Mouse (Mus musculus): ENCODE data around the gene Noxred1. TPM values are rescaled to one million over a fixed set of nuclear protein-coding genes. Genes with fewer than 3 reads are reported as not detected.

The Noxred1 gene
- total and polyA plus RNA-seq, 3 experiments, result 5.1 to 10.4 (median 6.9) TPM

GRCm38 (mm10) chr12:87284268-87284667, 45.7 kb upstream of the Noxred1 start:
- Histone ChIP-seq H3K4me2 (ENCODE audit: insufficient read depth, low read depth, poor library complexity, severe bottlenecking) (no peak overlapping the region), H3K27me3 (replicated peaks) (no peaks in the 10 kb centered on the region), H3K79me2 (replicated peaks; ENCODE audit: control insufficient read depth, extremely low read depth, insufficient read depth, poor library complexity, severe bottlenecking) (no peaks in the 10 kb centered on the region), H3K4me3 (replicated peaks in 1 of 3; ENCODE audit: low read depth in 2 of 3, low read length in 2 of 3, poor library complexity in 1 of 3) (no peak overlapping the region), H3K4me1 (ENCODE audit: control insufficient read depth in 1 of 2, insufficient read depth in 2 of 2) (peaks cover 6 to 10% of the 10 kb centered on the region in 2 experiments), H3K9ac (ENCODE audit: insufficient read depth, low read depth) (no peak overlapping the region), H3K9me3 (replicated peaks; ENCODE audit: low read length) (peaks cover 6% of the 10 kb centered on the region), H3K27ac (ENCODE audit: insufficient read depth, low read depth) (no peak overlapping the region), H3K36me3 (replicated peaks in 1 of 2; ENCODE audit: control insufficient read depth in 1 of 2, insufficient read depth in 1 of 2, low read length in 1 of 2) (peaks cover 0 to 7% of the 10 kb centered on the region in 2 experiments)
- in situ Hi-C loops (cut with MboI; ENCODE audit: low pct_ligation_motif_present, low pct_unique_long_range_greater_than_20kb, low sequenced_read_pairs), result no loop called here
- dilution Hi-C loops (cut with MboI; ENCODE audit: extremely low pct_ligation_motif_present, extremely low pct_unique_long_range_greater_than_20kb, low sequenced_read_pairs), result no loop called here
- no peak for DNase-seq (ENCODE audit: extremely low read depth)
- no peak for TF ChIP-seq ZMIZ1 (IDR thresholded peaks at IDR 0.05; ENCODE audit: low read depth, low read length)
- peak; percentile 93 for TF ChIP-seq ZNF384 (IDR thresholded peaks at IDR 0.05; ENCODE audit: low read depth, low read length)

DNA sequence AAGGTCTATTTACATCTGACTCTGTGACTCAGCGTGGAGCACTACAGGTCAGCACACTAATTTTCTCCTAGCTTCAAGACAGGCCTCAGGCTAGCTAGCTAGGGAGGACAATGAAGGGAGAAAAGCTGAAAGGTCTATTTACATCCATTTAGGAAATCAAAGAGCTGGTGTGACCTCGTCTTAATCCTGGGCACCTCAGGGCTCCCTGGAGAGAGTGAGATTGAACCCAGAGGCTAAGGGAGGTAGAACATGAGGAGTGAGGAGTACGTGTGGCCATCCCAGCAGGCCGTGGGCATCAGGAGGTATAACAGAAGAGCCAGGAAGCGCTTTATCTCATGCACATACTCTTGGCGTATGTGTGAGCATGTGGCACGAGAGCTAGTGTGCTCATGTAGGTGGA, 45.2 kb upstream of the Noxred1 start:
- Histone ChIP-seq H3K27ac (ENCODE audit: insufficient read depth, low read depth) (no peak overlapping the region), H3K4me3 (replicated peaks in 1 of 3; ENCODE audit: low read depth in 2 of 3, low read length in 2 of 3, poor library complexity in 1 of 3) (no peak overlapping the region), H3K4me2 (ENCODE audit: insufficient read depth, low read depth, poor library complexity, severe bottlenecking) (no peak overlapping the region), H3K9me3 (replicated peaks; ENCODE audit: low read length) (peaks cover 6% of the 10 kb centered on the region), H3K4me1 (ENCODE audit: control insufficient read depth in 1 of 2, insufficient read depth in 2 of 2) (peaks cover 6 to 10% of the 10 kb centered on the region in 2 experiments), H3K79me2 (replicated peaks; ENCODE audit: control insufficient read depth, extremely low read depth, insufficient read depth, poor library complexity, severe bottlenecking) (no peaks in the 10 kb centered on the region), H3K36me3 (replicated peaks in 1 of 2; ENCODE audit: control insufficient read depth in 1 of 2, insufficient read depth in 1 of 2, low read length in 1 of 2) (peaks cover 0 to 11% of the 10 kb centered on the region in 2 experiments), H3K9ac (ENCODE audit: insufficient read depth, low read depth) (no peak overlapping the region), H3K27me3 (replicated peaks) (no peaks in the 10 kb centered on the region)
- DNase-seq (ENCODE audit: extremely low read depth), result no peak
- TF ChIP-seq ZMIZ1 (IDR thresholded peaks at IDR 0.05; ENCODE audit: low read depth, low read length) (no peak), HCFC1 (IDR thresholded peaks at IDR 0.05; ENCODE audit: low read depth, low read length) (no peak), RCOR1 (conservative IDR thresholded peaks at IDR 0.05; ENCODE audit: low read depth, low read length) (no peak), ELF1 (IDR thresholded peaks at IDR 0.05; ENCODE audit: low read depth, low read length) (no peak), TCF12 (IDR thresholded peaks at IDR 0.05; ENCODE audit: low read depth, low read length) (no peak), BHLHE40 (IDR thresholded peaks at IDR 0.05; ENCODE audit: low read depth, low read length) (no peak), IRF4 (IDR thresholded peaks at IDR 0.05; ENCODE audit: low read depth, low read length) (no peak), SMC3 (IDR thresholded peaks at IDR 0.05; ENCODE audit: low read depth, low read length) (no peak), MAFK (IDR thresholded peaks at IDR 0.05; ENCODE audit: insufficient replicate concordance, low read length) (no peak)
- in situ Hi-C loops (cut with MboI; ENCODE audit: low pct_ligation_motif_present, low pct_unique_long_range_greater_than_20kb, low sequenced_read_pairs) (no loop called here), dilution Hi-C loops (cut with MboI; ENCODE audit: extremely low pct_ligation_motif_present, extremely low pct_unique_long_range_greater_than_20kb, low sequenced_read_pairs) (no loop called here)

DNA sequence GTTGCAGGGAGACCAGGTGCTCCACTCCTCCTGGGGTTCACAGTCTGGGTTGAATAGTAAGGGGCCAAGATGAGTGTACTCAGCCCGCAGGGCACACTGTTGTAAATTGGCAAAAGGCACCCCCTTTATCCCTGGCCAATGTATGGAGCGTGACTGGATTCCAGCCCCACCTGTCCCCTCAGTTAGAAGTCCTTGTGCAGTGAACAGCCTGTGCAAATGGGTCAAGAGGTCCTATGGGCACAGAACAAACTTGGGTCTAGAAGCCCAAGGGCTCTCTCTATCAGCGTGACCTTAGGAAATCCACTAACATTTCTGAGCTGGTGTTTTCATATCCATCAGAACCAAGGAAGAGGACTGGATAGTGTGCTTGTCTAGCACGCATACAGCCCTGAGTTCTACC, 44.2 kb upstream of the Noxred1 start:
- Histone ChIP-seq H3K4me1 (ENCODE audit: control insufficient read depth in 1 of 2, insufficient read depth in 2 of 2) (peaks cover 6 to 10% of the 10 kb centered on the region in 2 experiments), H3K79me2 (replicated peaks; ENCODE audit: control insufficient read depth, extremely low read depth, insufficient read depth, poor library complexity, severe bottlenecking) (no peaks in the 10 kb centered on the region), H3K4me2 (ENCODE audit: insufficient read depth, low read depth, poor library complexity, severe bottlenecking) (no peak overlapping the region), H3K9me3 (replicated peaks; ENCODE audit: low read length) (no peaks in the 10 kb centered on the region), H3K27ac (ENCODE audit: insufficient read depth, low read depth) (no peak overlapping the region), H3K36me3 (replicated peaks in 1 of 2; ENCODE audit: control insufficient read depth in 1 of 2, insufficient read depth in 1 of 2, low read length in 1 of 2) (peaks cover 0 to 17% of the 10 kb centered on the region in 2 experiments), H3K9ac (ENCODE audit: insufficient read depth, low read depth) (no peak overlapping the region), H3K4me3 (replicated peaks in 1 of 3; ENCODE audit: low read depth in 2 of 3, low read length in 2 of 3, poor library complexity in 1 of 3) (no peak overlapping the region), H3K27me3 (replicated peaks) (no peaks in the 10 kb centered on the region)
- DNase-seq (ENCODE audit: extremely low read depth), result no peak
- dilution Hi-C loops (cut with MboI; ENCODE audit: extremely low pct_ligation_motif_present, extremely low pct_unique_long_range_greater_than_20kb, low sequenced_read_pairs), result no loop called here
- TF ChIP-seq RAD21 (IDR thresholded peaks at IDR 0.05; ENCODE audit: low read depth, low read length), result no peak
- TF ChIP-seq NELFE (IDR thresholded peaks at IDR 0.05; ENCODE audit: low read depth, low read length), result no peak
- no peak for TF ChIP-seq MAX (IDR thresholded peaks at IDR 0.05; ENCODE audit: low read length)
- no peak for TF ChIP-seq MAZ (IDR thresholded peaks at IDR 0.05; ENCODE audit: low read depth, low read length)
- no peak for TF ChIP-seq POLR2AphosphoS2 (IDR thresholded peaks at IDR 0.05; ENCODE audit: low read depth, low read length)
- no peak for TF ChIP-seq SMC3 (IDR thresholded peaks at IDR 0.05; ENCODE audit: low read depth, low read length)
- TF ChIP-seq KAT2A (IDR thresholded peaks at IDR 0.05; ENCODE audit: insufficient replicate concordance, low read length), result no peak
- in situ Hi-C loops (cut with MboI; ENCODE audit: low pct_ligation_motif_present, low pct_unique_long_range_greater_than_20kb, low sequenced_read_pairs), result no loop called here

Data from CH12.LX (cell line).